Mouse (Mus musculus) megakaryocyte, embryonic 14.5 days (primary cell): ENCODE results near the gene Ablim1.

Source experiments
- FLI1 ChIP-seq: IDR thresholded peaks from 2 replicates; pipeline ENCODE4 v1.6.1; 2012; ENCODE audit warnings: low read length, inconsistent platforms, mixed read lengths
- GATA1 ChIP-seq: IDR thresholded peaks from 3 replicates; pipeline ENCODE4 v1.6.1; 2012; ENCODE audit warnings: mixed read lengths, low read length, inconsistent platforms, borderline replicate concordance

GRCm38 (mm10) chr19:57210924-57211323 is 103.8 kb downstream of the Ablim1 start:
- no peak for TF ChIP-seq GATA1
- no peak for TF ChIP-seq FLI1
